Mouse (Mus musculus) megakaryocyte, embryonic 14.5 days (primary cell): ENCODE data around the gene Fam92b.

Experiments
- FLI1 ChIP-seq: IDR thresholded peaks from 2 replicates; pipeline ENCODE4 v1.6.1; 2012; ENCODE audit warnings: low read length, inconsistent platforms, mixed read lengths
- GATA1 ChIP-seq: IDR thresholded peaks from 3 replicates; pipeline ENCODE4 v1.6.1; 2012; ENCODE audit warnings: mixed read lengths, low read length, inconsistent platforms, borderline replicate concordance

GRCm38 (mm10) chr8:120118162-120118561 lies 59.1 kb downstream of the Fam92b start:
- TF ChIP-seq FLI1 (no peak), GATA1 (no peak)
